Comparison of ENCODE assay signal across 35 mouse cellular contexts in the genomic region with DNA sequence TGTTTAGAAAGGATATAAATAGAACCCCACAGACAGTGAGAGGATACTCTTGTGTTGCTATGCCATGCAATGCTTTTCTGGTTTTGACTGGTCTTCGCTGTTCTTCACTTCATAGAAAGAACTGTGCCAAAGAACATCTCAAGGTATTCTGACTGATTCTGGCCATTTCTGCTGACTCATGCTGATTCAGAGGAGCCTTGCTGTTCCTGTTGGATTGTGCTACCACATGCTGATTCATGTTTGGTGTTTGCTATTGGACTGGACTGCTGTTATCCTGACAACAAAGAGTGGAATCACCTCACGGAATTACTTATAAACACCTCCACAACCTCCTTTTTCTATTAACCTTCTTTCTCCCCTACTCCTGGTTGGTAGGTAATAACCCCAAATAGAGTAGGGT. TPM values are rescaled to one million over a fixed set of nuclear protein-coding genes. Genes with fewer than 3 reads are reported as not detected.
DNase-seq lines count a peak whose midpoint lies in the region; ATAC-seq and TF ChIP-seq lines count a peak whose summit lies in the region.
"Had no signal": no experiment of that assay in that cellular context is flagged by ENCODE, and none has a peak within 500 bp of the region (broad histone marks: within the 10 kb centered on the region; RNA-seq: fewer than 3 reads in every experiment).

No protein-coding gene starts in this region.

- H3K4me2 ChIP-seq in liver, embryonic 14.5 days (ENCODE audit: low read depth) = no peak overlapping the region
- H3K4me2 ChIP-seq: embryonic facial prominence, embryonic 15.5 days; hindbrain, embryonic 12.5 days; kidney, embryonic 15.5 days; lung, embryonic 15.5 days; midbrain, embryonic 13.5 days had no signal

- DNase-seq in 3T3-L1 (ENCODE audit: low read depth, low spot score) (peak; percentile 39), ES-E14 (ENCODE audit: low read depth, low spot score) (no peak)
- DNase-seq in c-Kit-negative CD71-positive TER-119-positive erythroid progenitor cells, embryonic 14.5 days (ENCODE audit: low read depth, low spot score) = peak; percentile 60
- peak; percentile 40 to 49 (median 48) for DNase-seq in liver, embryonic 14.5 days (ENCODE audit: low read depth in 3 of 3, low spot score in 3 of 3)
- no peak for DNase-seq in cerebellum, postnatal 25 days
- no peak for DNase-seq in cerebellum, adult 8-10 months
- no peak for DNase-seq in adrenal gland, adult 18-20 months (ENCODE audit: low spot score in 2 of 2)
- DNase-seq: adrenal gland, postnatal 10 days; B cell, adult 2 months; cerebellum, postnatal 36 days; embryo, embryonic 11 days; gastrocnemius, adult 2 months; kidney, postnatal 4 days; layer of hippocampus, adult 9-11 months; lung, postnatal 36 days had no signal

- no peaks in the 10 kb centered on the region for H3K36me3 ChIP-seq in ES-E14 (ENCODE audit: control insufficient read depth, insufficient read depth, low read length, poor library complexity, severe bottlenecking)
- H3K36me3 ChIP-seq in liver, embryonic 14.5 days (replicated peaks; ENCODE audit: control insufficient read depth, insufficient read depth, low read depth) = no peaks in the 10 kb centered on the region
- H3K36me3 ChIP-seq: embryonic facial prominence, embryonic 15.5 days; forebrain, embryonic 10.5 days; hindbrain, embryonic 12.5 days; kidney, embryonic 15.5 days; lung, embryonic 15.5 days; midbrain, embryonic 13.5 days had no signal

- in situ Hi-C loops in ES-E14 (cut with MboI; ENCODE audit: low sequenced_read_pairs in 2 of 2, unreplicated experiment in 2 of 2) = no loop called here

- peak; percentile 68; the same call in 1 of the 2 replicates for ATAC-seq in liver, embryonic 14.5 days (ENCODE audit: insufficient read depth)
- ATAC-seq: intestine, postnatal 0 days; midbrain, embryonic 13.5 days had no signal

- TF ChIP-seq EP300 in liver, embryonic 14.5 days (IDR thresholded peaks at IDR 0.05; ENCODE audit: low read depth) = no peak

- H3K9ac ChIP-seq in ES-E14 (ENCODE audit: insufficient read depth, low read depth, low read length, poor library complexity, severe bottlenecking) = no peak overlapping the region
- H3K9ac ChIP-seq in liver, embryonic 14.5 days (replicated peaks) = no peak overlapping the region
- H3K9ac ChIP-seq: embryonic facial prominence, embryonic 15.5 days; hindbrain, embryonic 12.5 days; kidney, embryonic 15.5 days; lung, embryonic 15.5 days; midbrain, embryonic 13.5 days had no signal

- H3K27me3 ChIP-seq in liver, embryonic 14.5 days (ENCODE audit: control insufficient read depth, insufficient read depth, low read length) = no peaks in the 10 kb centered on the region
- H3K27me3 ChIP-seq: embryonic facial prominence, embryonic 15.5 days; hindbrain, embryonic 12.5 days; kidney, embryonic 15.5 days; lung, embryonic 15.5 days; megakaryocyte, embryonic 14.5 days; midbrain, embryonic 13.5 days had no signal

- no peaks in the 10 kb centered on the region for H3K4me1 ChIP-seq in ES-E14 (ENCODE audit: control insufficient read depth in 2 of 2, insufficient read depth in 2 of 2, low read length in 2 of 2, poor library complexity in 1 of 2)
- H3K4me1 ChIP-seq in liver, embryonic 14.5 days (replicated peaks; ENCODE audit: control insufficient read depth in 2 of 2, insufficient read depth in 2 of 2, low read length in 1 of 2) = peaks cover 4 to 9% of the 10 kb centered on the region in 2 experiments
- H3K4me1 ChIP-seq: embryonic facial prominence, embryonic 15.5 days; forebrain, embryonic 10.5 days; hindbrain, embryonic 12.5 days; kidney, embryonic 15.5 days; lung, embryonic 15.5 days; midbrain, embryonic 13.5 days had no signal

- no peak overlapping the region for H3K4me3 ChIP-seq in ES-E14 (ENCODE audit: insufficient read depth in 1 of 2, low read depth in 1 of 2, low read length in 2 of 2, poor library complexity in 1 of 2, severe bottlenecking in 1 of 2)
- no peak overlapping the region for H3K4me3 ChIP-seq in liver, embryonic 14.5 days (ENCODE audit: insufficient read depth in 1 of 2, low read depth in 2 of 2, low read length in 2 of 2)
- H3K4me3 ChIP-seq: embryonic facial prominence, embryonic 15.5 days; forebrain, embryonic 10.5 days; gastrocnemius, adult 2 months; hindbrain, embryonic 12.5 days; kidney, embryonic 15.5 days; left cerebral cortex, adult 2 months; lung, embryonic 15.5 days; megakaryocyte, embryonic 14.5 days; midbrain, embryonic 13.5 days had no signal

- TF ChIP-seq CTCF in liver, embryonic 14.5 days (IDR thresholded peaks at IDR 0.05; ENCODE audit: low read depth) = no peak

- 64% methylated on average over 2 of the region's 2 CpGs for WGBS in liver, embryonic 14.5 days (ENCODE audit: insufficient replicate concordance)

- H3K27ac ChIP-seq in ES-E14 (ENCODE audit: insufficient read depth, low read depth, low read length, poor library complexity, severe bottlenecking) = no peak overlapping the region
- no peak overlapping the region for H3K27ac ChIP-seq in liver, embryonic 14.5 days
- H3K27ac ChIP-seq: embryonic facial prominence, embryonic 15.5 days; forebrain, embryonic 10.5 days; gastrocnemius, adult 2 months; hindbrain, embryonic 12.5 days; kidney, embryonic 15.5 days; left cerebral cortex, adult 2 months; lung, embryonic 15.5 days; midbrain, embryonic 13.5 days had no signal

- no peaks in the 10 kb centered on the region for H3K9me3 ChIP-seq in ES-E14 (ENCODE audit: control insufficient read depth, insufficient read depth, low read depth, low read length)
- H3K9me3 ChIP-seq in liver, embryonic 14.5 days (ENCODE audit: control insufficient read depth, low read length) = no peaks in the 10 kb centered on the region
- H3K9me3 ChIP-seq: embryonic facial prominence, embryonic 15.5 days; forebrain, embryonic 10.5 days; hindbrain, embryonic 12.5 days; kidney, embryonic 15.5 days; lung, embryonic 15.5 days; megakaryocyte, embryonic 14.5 days; midbrain, embryonic 13.5 days had no signal

TF ChIP-seq in ES-E14, 5 proteins besides CTCF, POLR2A, EP300 and RAD21:
- no peak for TF ChIP-seq ZC3H11A (IDR thresholded peaks at IDR 0.05; ENCODE audit: borderline replicate concordance, low read depth, low read length)
- peak; percentile 89 for TF ChIP-seq MAFK (IDR thresholded peaks at IDR 0.05; ENCODE audit: insufficient read depth, low read depth, low read length)

RNA-seq across cellular contexts. Expression of a gene that starts 9.5 kb away (rescaled TPM):
- total RNA-seq in ES-E14 (2012; rRNA removed) = not detected in 2 replicates
- not detected in 2 replicates for polyA plus RNA-seq in liver, embryonic 14.5 days (2012; rRNA removed)
- not detected in 2 replicates for polyA plus RNA-seq in liver, embryonic 14.5 days (2014; fragmentation: Nextera tagmentation; extraction: Ambion mirVana)
- 1 to 10 TPM; 1.2 to 4.1 TPM for total RNA-seq in adrenal gland, adult 18-20 months (2021)
- total RNA-seq: gastrocnemius, adult 2 months; left cerebral cortex, adult 2 months; left cerebral cortex, postnatal 36 days; monocyte, adult 5-6 weeks; neutrophil, adult 5-6 weeks had no signal
- polyA plus RNA-seq: forebrain, embryonic 10.5 days; heart, embryonic 14.5 days; hindbrain, embryonic 12.5 days; kidney, embryonic 15.5 days; lung, embryonic 15.5 days; midbrain, embryonic 13.5 days; stomach, embryonic 16.5 days had no signal

RNA-seq across cellular contexts. Expression of a gene that starts 17.9 kb away (rescaled TPM):
- total RNA-seq in ES-E14 (2012; rRNA removed) = not detected in 2 replicates
- not detected in 2 replicates for polyA plus RNA-seq in liver, embryonic 14.5 days (2012; rRNA removed)
- polyA plus RNA-seq in liver, embryonic 14.5 days (2014; fragmentation: Nextera tagmentation; extraction: Ambion mirVana) = not detected in 2 replicates
- total RNA-seq in adrenal gland, adult 18-20 months (2021) = not detected
- total RNA-seq: adrenal gland, postnatal 10 days; gastrocnemius, adult 2 months; gastrocnemius, postnatal 4 days; heart, adult 8-10 months; heart, postnatal 25 days; left cerebral cortex, adult 2 months; left cerebral cortex, postnatal 36 days; monocyte, adult 5-6 weeks; neutrophil, adult 5-6 weeks had no signal
- polyA plus RNA-seq: forebrain, embryonic 10.5 days; heart, embryonic 14.5 days; hindbrain, embryonic 12.5 days; intestine, postnatal 0 days; kidney, embryonic 15.5 days; limb, embryonic 14.5 days; lung, embryonic 15.5 days; midbrain, embryonic 13.5 days; stomach, embryonic 16.5 days; thymus, postnatal 0 days; urinary bladder, adult 2 months had no signal

RNA-seq across cellular contexts. Expression of a gene that starts 30.0 kb away (rescaled TPM):
- total RNA-seq in ES-E14 (2012; rRNA removed) = not detected in 2 replicates
- not detected in 2 replicates for polyA plus RNA-seq in liver, embryonic 14.5 days (2012; rRNA removed)
- not detected in 2 replicates for polyA plus RNA-seq in liver, embryonic 14.5 days (2014; fragmentation: Nextera tagmentation; extraction: Ambion mirVana)
- total RNA-seq in adrenal gland, adult 18-20 months (2021) = not detected
- total RNA-seq: adrenal gland, postnatal 10 days; gastrocnemius, adult 2 months; gastrocnemius, postnatal 4 days; heart, adult 8-10 months; heart, postnatal 25 days; left cerebral cortex, adult 2 months; left cerebral cortex, postnatal 36 days; monocyte, adult 5-6 weeks; neutrophil, adult 5-6 weeks had no signal
- polyA plus RNA-seq: forebrain, embryonic 10.5 days; heart, embryonic 14.5 days; hindbrain, embryonic 12.5 days; intestine, postnatal 0 days; kidney, embryonic 15.5 days; limb, embryonic 14.5 days; lung, embryonic 15.5 days; midbrain, embryonic 13.5 days; stomach, embryonic 16.5 days; thymus, postnatal 0 days; urinary bladder, adult 2 months had no signal

RNA-seq across cellular contexts. Expression of a gene that starts 47.8 kb away (rescaled TPM):
- 0.22 TPM in 1 of 2 replicates, not detected in the other for total RNA-seq in ES-E14 (2012; rRNA removed)
- 2.4 and 3.2 TPM in 2 replicates for polyA plus RNA-seq in liver, embryonic 14.5 days (2012; rRNA removed)
- polyA plus RNA-seq in liver, embryonic 14.5 days (2014; fragmentation: Nextera tagmentation; extraction: Ambion mirVana) = 6.2 and 7.6 TPM in 2 replicates
- total RNA-seq in adrenal gland, adult 18-20 months (2021) = 1 to 10 TPM; 7.3 to 9.4 TPM

Comparison
In these comparisons a context has a peak if more than half of its experiments do, and no peak if none do; other contexts are left out.
1. DNase-seq: peak in 3T3-L1 (single experiment), c-Kit-negative CD71-positive TER-119-positive erythroid progenitor cells, embryonic 14.5 days (single experiment) and liver, embryonic 14.5 days (3 of 3); none in ES-E14 (single experiment), cerebellum, postnatal 25 days (0 of 2), cerebellum, adult 8-10 months (single experiment) and adrenal gland, adult 18-20 months (0 of 2).